Comparison of ENCODE assay signal across 8 mouse cellular contexts in genomic region chr11:23307566-23307920, GRCm38 (mm10). TPM values are rescaled to one million over a fixed set of nuclear protein-coding genes. Genes with fewer than 3 reads are reported as not detected.
DNase-seq lines count a peak whose midpoint lies in the region; ATAC-seq lines count a peak whose summit lies in the region.

No protein-coding gene starts in this region.

- H3K9me3 ChIP-seq in heart, embryonic 11.5 days (replicated peaks; ENCODE audit: control insufficient read depth, low read length), result no peaks in the 10 kb centered on the region
- H3K9me3 ChIP-seq in forebrain, embryonic 14.5 days (replicated peaks; ENCODE audit: control insufficient read depth, low read length), result no peaks in the 10 kb centered on the region
- no peaks in the 10 kb centered on the region for H3K9me3 ChIP-seq in liver, embryonic 16.5 days (replicated peaks; ENCODE audit: control insufficient read depth, low read length)

- intact Hi-C loops in heart, postnatal 25 days (cut with DNase I), result loop anchor here (2.0 kb wide), 1 partner anchor 51 kb away; the partner anchor contains the start of gene Xpo1

- H3K4me2 ChIP-seq in heart, embryonic 11.5 days, result peak overlapping the region; percentile 74
- H3K4me2 ChIP-seq in forebrain, embryonic 14.5 days (ENCODE audit: low read length), result peak overlapping the region; percentile 48
- peak overlapping the region; percentile 74 for H3K4me2 ChIP-seq in liver, embryonic 16.5 days (ENCODE audit: low read depth, low read length)

- H3K27me3 ChIP-seq in heart, embryonic 11.5 days (ENCODE audit: control insufficient read depth, insufficient read depth, low read length), result no peaks in the 10 kb centered on the region
- no peaks in the 10 kb centered on the region for H3K27me3 ChIP-seq in forebrain, embryonic 14.5 days (replicated peaks; ENCODE audit: control insufficient read depth, insufficient read depth, low read length)
- no peaks in the 10 kb centered on the region for H3K27me3 ChIP-seq in liver, embryonic 16.5 days (ENCODE audit: control insufficient read depth, insufficient read depth, low read depth, low read length)

- peak overlapping the region; percentile 97 for H3K9ac ChIP-seq in heart, embryonic 11.5 days (ENCODE audit: low read depth, low read length)
- H3K9ac ChIP-seq in forebrain, embryonic 14.5 days (ENCODE audit: low read length), result peak overlapping the region; percentile 93
- H3K9ac ChIP-seq in liver, embryonic 16.5 days (ENCODE audit: low read depth, low read length), result peak overlapping the region; percentile 97

- peaks cover 7% of the 10 kb centered on the region for H3K4me1 ChIP-seq in heart, embryonic 11.5 days (ENCODE audit: control insufficient read depth, insufficient read depth, low read length)
- peaks cover 9% of the 10 kb centered on the region; the same call in 1 of the 2 replicates for H3K4me1 ChIP-seq in forebrain, embryonic 14.5 days (ENCODE audit: control insufficient read depth, insufficient read depth, low read length)
- peaks cover 27% of the 10 kb centered on the region for H3K4me1 ChIP-seq in liver, embryonic 16.5 days (ENCODE audit: control insufficient read depth, low read depth, low read length)

- 3% methylated on average over 6 of the region's 6 CpGs for WGBS in heart, embryonic 11.5 days (ENCODE audit: insufficient replicate concordance)
- 5% methylated on average over 6 of the region's 6 CpGs for WGBS in forebrain, embryonic 14.5 days
- WGBS in liver, embryonic 16.5 days (ENCODE audit: insufficient replicate concordance), result 2% methylated on average over 6 of the region's 6 CpGs

- H3K4me3 ChIP-seq in heart, embryonic 11.5 days (ENCODE audit: low read depth, low read length), result peak overlapping the region; percentile 97
- H3K4me3 ChIP-seq in forebrain, embryonic 14.5 days (ENCODE audit: low read depth, low read length), result peak overlapping the region; percentile 94
- peak overlapping the region; percentile 94 for H3K4me3 ChIP-seq in liver, embryonic 16.5 days (ENCODE audit: low read depth, low read length)

- peak overlapping the region; percentile 99 for H3K27ac ChIP-seq in heart, embryonic 11.5 days (ENCODE audit: low read depth, low read length)
- peak overlapping the region; percentile 98; the same call in 1 of the 2 replicates for H3K27ac ChIP-seq in forebrain, embryonic 14.5 days (ENCODE audit: low read depth, low read length)
- peak overlapping the region; percentile 99 for H3K27ac ChIP-seq in liver, embryonic 16.5 days (ENCODE audit: low read length)

- peaks cover 3% of the 10 kb centered on the region; the same call in 1 of the 2 replicates for H3K36me3 ChIP-seq in heart, embryonic 11.5 days (ENCODE audit: control insufficient read depth, insufficient read depth, low read length)
- no peaks in the 10 kb centered on the region; the same call in 1 of the 2 replicates for H3K36me3 ChIP-seq in forebrain, embryonic 14.5 days (ENCODE audit: control insufficient read depth, insufficient read depth, low read length)
- no peaks in the 10 kb centered on the region for H3K36me3 ChIP-seq in liver, embryonic 16.5 days (ENCODE audit: control insufficient read depth, insufficient read depth)

- DNase-seq in heart, postnatal 25 days (ENCODE audit: low spot score), result no peak
- peak; percentile 19 for DNase-seq in CD4-positive helper T cell, adult 2 months (ENCODE audit: low read depth, low spot score)
- no peak for DNase-seq in forebrain, embryonic 14.5 days (ENCODE audit: low spot score)
- no peak for DNase-seq in urinary bladder, postnatal 10 days (ENCODE audit: low spot score)
- DNase-seq in thymus, adult 18-20 months, result no peak

- ATAC-seq in heart, embryonic 11.5 days (replicated peaks; ENCODE audit: insufficient number of reproducible peaks, low FRiP score, low TSS enrichment), result no peak
- ATAC-seq in forebrain, embryonic 14.5 days, result no peak
- ATAC-seq in liver, embryonic 16.5 days (ENCODE audit: low read depth), result no peak
- ATAC-seq in megakaryocyte-erythroid progenitor cell, adult 5-6 weeks (replicated peaks; ENCODE audit: low FRiP score, low TSS enrichment, poor library complexity, severe bottlenecking), result no peak

RNA-seq across cellular contexts. Expression of gene Usp34, which starts 0.8 kb away (rescaled TPM):
- polyA plus RNA-seq in heart, embryonic 11.5 days (2014; fragmentation: Nextera tagmentation; extraction: Ambion mirVana), result 23.7 and 26.8 TPM in 2 replicates
- 10 to 100 TPM; 33.1 to 36.4 TPM for total RNA-seq in heart, postnatal 25 days (2021)
- polyA plus RNA-seq in forebrain, embryonic 14.5 days (2014; fragmentation: Nextera tagmentation; extraction: Ambion mirVana), result 39.2 and 44.0 TPM in 2 replicates
- 6.4 and 7.3 TPM in 2 replicates for polyA plus RNA-seq in liver, embryonic 16.5 days (2015; fragmentation: Nextera tagmentation; extraction: Ambion mirVana)
- total RNA-seq in megakaryocyte-erythroid progenitor cell, adult 5-6 weeks (2014; fragmentation: Nextera tagmentation), result 50.7 and 76.1 TPM in 2 replicates
- total RNA-seq in megakaryocyte-erythroid progenitor cell, adult 5-6 weeks (2017), result 31.9 and 59.4 TPM in 2 replicates

RNA-seq across cellular contexts. Expression of gene Xpo1, which starts 51.7 kb away (rescaled TPM):
- polyA plus RNA-seq in heart, embryonic 11.5 days (2014; fragmentation: Nextera tagmentation; extraction: Ambion mirVana), result 84.1 and 93.7 TPM in 2 replicates
- 10 to 100 TPM; 33.9 to 44.3 TPM for total RNA-seq in heart, postnatal 25 days (2021)
- polyA plus RNA-seq in forebrain, embryonic 14.5 days (2014; fragmentation: Nextera tagmentation; extraction: Ambion mirVana), result 94.5 and 114 TPM in 2 replicates
- polyA plus RNA-seq in liver, embryonic 16.5 days (2015; fragmentation: Nextera tagmentation; extraction: Ambion mirVana), result 33.0 and 36.3 TPM in 2 replicates
- 106 and 142 TPM in 2 replicates for total RNA-seq in megakaryocyte-erythroid progenitor cell, adult 5-6 weeks (2014; fragmentation: Nextera tagmentation)
- total RNA-seq in megakaryocyte-erythroid progenitor cell, adult 5-6 weeks (2017), result 322 and 338 TPM in 2 replicates
